Comparison of ENCODE assay signal across 17 mouse cellular contexts in genomic region chr10:86829515-86829914, GRCm38 (mm10). TPM values are rescaled to one million over a fixed set of nuclear protein-coding genes. Genes with fewer than 3 reads are reported as not detected.
DNase-seq lines count a peak whose midpoint lies in the region; ATAC-seq and TF ChIP-seq lines count a peak whose summit lies in the region.
"Had no signal": no experiment of that assay in that cellular context is flagged by ENCODE, and none has a peak within 500 bp of the region (broad histone marks: within the 10 kb centered on the region; RNA-seq: fewer than 3 reads in every experiment).

No protein-coding gene starts in this region.

- no peak for TF ChIP-seq POLR2A in kidney, adult 2 months (IDR thresholded peaks at IDR 0.05; ENCODE audit: low read depth, low read length)

- H3K36me3 ChIP-seq in kidney, adult 2 months (ENCODE audit: control insufficient read depth, insufficient read depth, low read length), result no peaks in the 10 kb centered on the region
- peaks cover 41% of the 10 kb centered on the region for H3K36me3 ChIP-seq in midbrain, postnatal 0 days (ENCODE audit: insufficient read depth, low read length)
- H3K36me3 ChIP-seq in midbrain, embryonic 13.5 days, result peaks cover 22% of the 10 kb centered on the region
- peaks cover 25% of the 10 kb centered on the region for H3K36me3 ChIP-seq in ES-E14 (ENCODE audit: control insufficient read depth, insufficient read depth, low read length, poor library complexity, severe bottlenecking)
- peaks cover 6% of the 10 kb centered on the region for H3K36me3 ChIP-seq in splenic B cell, adult 2 months (ENCODE audit: control insufficient read depth, insufficient read depth, low read length, poor library complexity, severe bottlenecking)
- peaks cover 16% of the 10 kb centered on the region for H3K36me3 ChIP-seq in embryonic facial prominence, embryonic 10.5 days (replicated peaks)

- H3K9ac ChIP-seq in midbrain, postnatal 0 days (replicated peaks; ENCODE audit: low read length, poor library complexity, severe bottlenecking), result no peak overlapping the region
- H3K9ac ChIP-seq in midbrain, embryonic 13.5 days (replicated peaks), result no peak overlapping the region
- H3K9ac ChIP-seq in ES-E14 (ENCODE audit: insufficient read depth, low read depth, low read length, poor library complexity, severe bottlenecking), result no peak overlapping the region
- H3K9ac ChIP-seq: hindbrain, embryonic 15.5 days; limb, embryonic 12.5 days; midbrain, embryonic 15.5 days; neural tube, embryonic 12.5 days had no signal

- ATAC-seq in midbrain, postnatal 0 days (ENCODE audit: low FRiP score), result no peak
- no peak for ATAC-seq in midbrain, embryonic 13.5 days
- ATAC-seq: midbrain, embryonic 15.5 days had no signal

- no peak overlapping the region for H3K27ac ChIP-seq in kidney, adult 2 months (ENCODE audit: insufficient read depth, low read depth, low read length)
- H3K27ac ChIP-seq in midbrain, postnatal 0 days (ENCODE audit: low read depth, low read length), result no peak overlapping the region
- no peak overlapping the region for H3K27ac ChIP-seq in midbrain, embryonic 13.5 days
- H3K27ac ChIP-seq in ES-E14 (ENCODE audit: insufficient read depth, low read depth, low read length, poor library complexity, severe bottlenecking), result no peak overlapping the region
- H3K27ac ChIP-seq in embryonic facial prominence, embryonic 10.5 days (replicated peaks), result no peak overlapping the region
- H3K27ac ChIP-seq: hindbrain, embryonic 15.5 days; limb, embryonic 12.5 days; midbrain, embryonic 15.5 days; neural tube, embryonic 12.5 days had no signal

- H3K27me3 ChIP-seq in kidney, adult 2 months (replicated peaks; ENCODE audit: control insufficient read depth, insufficient read depth, low read length), result no peaks in the 10 kb centered on the region
- no peaks in the 10 kb centered on the region for H3K27me3 ChIP-seq in midbrain, postnatal 0 days (ENCODE audit: insufficient read depth, low read length)
- H3K27me3 ChIP-seq in midbrain, embryonic 13.5 days, result no peaks in the 10 kb centered on the region
- no peaks in the 10 kb centered on the region for H3K27me3 ChIP-seq in splenic B cell, adult 2 months (ENCODE audit: control insufficient read depth, insufficient read depth, low read length, poor library complexity, severe bottlenecking)
- H3K27me3 ChIP-seq in embryonic facial prominence, embryonic 10.5 days (replicated peaks; ENCODE audit: low read depth, poor library complexity, severe bottlenecking), result no peaks in the 10 kb centered on the region
- H3K27me3 ChIP-seq: hindbrain, embryonic 15.5 days; midbrain, embryonic 15.5 days; neural tube, embryonic 12.5 days had no signal

- 95% methylated on average over 2 of the region's 2 CpGs for WGBS in kidney, adult 2 months
- 89% methylated on average over 2 of the region's 2 CpGs for WGBS in midbrain, postnatal 0 days
- 87% methylated on average over 2 of the region's 2 CpGs for WGBS in midbrain, embryonic 13.5 days
- WGBS in embryonic facial prominence, embryonic 10.5 days, result 93% methylated on average over 2 of the region's 2 CpGs

- peaks cover 14% of the 10 kb centered on the region; the same call in 1 of the 2 replicates for H3K4me1 ChIP-seq in kidney, adult 2 months (ENCODE audit: control insufficient read depth, insufficient read depth, low read length)
- no peaks in the 10 kb centered on the region for H3K4me1 ChIP-seq in midbrain, postnatal 0 days (ENCODE audit: insufficient read depth, low read length)
- H3K4me1 ChIP-seq in midbrain, embryonic 13.5 days (replicated peaks), result no peaks in the 10 kb centered on the region
- H3K4me1 ChIP-seq in ES-E14 (ENCODE audit: control insufficient read depth in 2 of 2, insufficient read depth in 2 of 2, low read length in 2 of 2, poor library complexity in 1 of 2), result no peaks in the 10 kb centered on the region
- peaks cover 36% of the 10 kb centered on the region for H3K4me1 ChIP-seq in embryonic facial prominence, embryonic 10.5 days
- H3K4me1 ChIP-seq: hindbrain, embryonic 15.5 days; midbrain, embryonic 15.5 days had no signal

- no peaks in the 10 kb centered on the region for H3K9me3 ChIP-seq in midbrain, postnatal 0 days (ENCODE audit: low read length)
- H3K9me3 ChIP-seq in midbrain, embryonic 13.5 days, result no peaks in the 10 kb centered on the region
- H3K9me3 ChIP-seq in ES-E14 (ENCODE audit: control insufficient read depth, insufficient read depth, low read depth, low read length), result no peaks in the 10 kb centered on the region
- H3K9me3 ChIP-seq in embryonic facial prominence, embryonic 10.5 days, result peaks cover 3% of the 10 kb centered on the region; the same call in 1 of the 2 replicates
- H3K9me3 ChIP-seq: hindbrain, embryonic 15.5 days; limb, embryonic 12.5 days; midbrain, embryonic 15.5 days had no signal

- H3K4me3 ChIP-seq in kidney, adult 2 months (ENCODE audit: insufficient read depth, low read depth, low read length), result no peak overlapping the region
- H3K4me3 ChIP-seq in midbrain, postnatal 0 days (ENCODE audit: low read depth, low read length), result no peak overlapping the region
- H3K4me3 ChIP-seq in midbrain, embryonic 13.5 days (replicated peaks), result no peak overlapping the region
- no peak overlapping the region for H3K4me3 ChIP-seq in ES-E14 (ENCODE audit: insufficient read depth in 1 of 2, low read depth in 1 of 2, low read length in 2 of 2, poor library complexity in 1 of 2, severe bottlenecking in 1 of 2)
- no peak overlapping the region for H3K4me3 ChIP-seq in embryonic facial prominence, embryonic 10.5 days
- H3K4me3 ChIP-seq: hindbrain, embryonic 15.5 days; limb, embryonic 12.5 days; midbrain, embryonic 15.5 days; neural tube, embryonic 12.5 days had no signal

- in situ Hi-C loops in ES-E14 (cut with MboI; ENCODE audit: low sequenced_read_pairs in 2 of 2, unreplicated experiment in 2 of 2), result no loop called here

- peak; percentile 25; the same call in 1 of the 2 replicates for TF ChIP-seq CTCF in kidney, adult 2 months (conservative IDR thresholded peaks at IDR 0.05; ENCODE audit: insufficient read depth, insufficient read length, low read depth, low read length)
- TF ChIP-seq CTCF in midbrain, postnatal 0 days (IDR thresholded peaks at IDR 0.05), result peak; percentile 52

- no peak overlapping the region for H3K4me2 ChIP-seq in midbrain, postnatal 0 days (ENCODE audit: low read depth, low read length, poor library complexity, severe bottlenecking)
- no peak overlapping the region for H3K4me2 ChIP-seq in midbrain, embryonic 13.5 days (replicated peaks)
- H3K4me2 ChIP-seq: hindbrain, embryonic 15.5 days; limb, embryonic 12.5 days; midbrain, embryonic 15.5 days; neural tube, embryonic 12.5 days had no signal

- DNase-seq in kidney, adult 2 months, result no peak
- DNase-seq in kidney, adult 8-10 months, result no peak
- no peak for DNase-seq in midbrain, postnatal 0 days (ENCODE audit: low spot score)
- DNase-seq in ES-E14 (ENCODE audit: low read depth, low spot score), result no peak
- peak; percentile 37 for DNase-seq in splenic B cell, adult 2 months (ENCODE audit: low read depth, low spot score)
- no peak for DNase-seq in embryonic facial prominence, embryonic 10.5 days (ENCODE audit: low spot score)
- no peak for DNase-seq in kidney, postnatal 4 days
- DNase-seq: adrenal gland, adult 2 months; heart, postnatal 14 days; kidney, postnatal 25 days; lung, postnatal 10 days; thymus, postnatal 4 days had no signal

TF ChIP-seq in ES-E14, 5 proteins besides CTCF, POLR2A, EP300 and RAD21:
- TF ChIP-seq MAFK (IDR thresholded peaks at IDR 0.05; ENCODE audit: insufficient read depth, low read depth, low read length), result no peak
- no peak for TF ChIP-seq CHD2 (IDR thresholded peaks at IDR 0.05; ENCODE audit: low read depth, low read length)
- TF ChIP-seq ZC3H11A (IDR thresholded peaks at IDR 0.05; ENCODE audit: borderline replicate concordance, low read depth, low read length), result 0 out of 2 replicates have a peak, but pooled peaks have one; percentile 15
- TF ChIP-seq HCFC1 (IDR thresholded peaks at IDR 0.05; ENCODE audit: borderline replicate concordance, insufficient read depth, low read length), result no peak

RNA-seq across cellular contexts. Expression of gene Nt5dc3, which starts 50.7 kb away (rescaled TPM):
- 5.9 and 6.9 TPM in 2 replicates for polyA plus RNA-seq in kidney, adult 2 months (2012; rRNA removed)
- total RNA-seq in midbrain, postnatal 0 days (2014; rRNA removed), result 56.2 and 70.5 TPM in 2 replicates
- 11.9 and 13.2 TPM in 2 replicates for polyA plus RNA-seq in midbrain, postnatal 0 days (2015; fragmentation: Nextera tagmentation; extraction: Ambion mirVana)
- polyA plus RNA-seq in midbrain, embryonic 13.5 days (2015; fragmentation: Nextera tagmentation; extraction: Ambion mirVana), result 5.9 and 6.5 TPM in 2 replicates
- 5.6 and 8.1 TPM in 2 replicates for total RNA-seq in ES-E14 (2012; rRNA removed)
- 0.75 and 0.85 TPM in 2 replicates for polyA plus RNA-seq in embryonic facial prominence, embryonic 10.5 days (2016; fragmentation: Nextera tagmentation; extraction: Ambion mirVana)
